Mouse (Mus musculus) frontal cortex, postnatal 36 days (tissue): ENCODE data around the gene Pir.

Source experiments
- DNase-seq, 2 experiments: peaks; one replicate each; pipeline ENCODE4 v3.0.0; 2022; ENCODE audit warnings: low spot score in 2 of 2

Gene Pir

GRCm38 (mm10) chrX:164338591-164338990 lies 69.4 kb downstream of the Pir start:
- no peak for DNase-seq

GRCm38 (mm10) chrX:164345359-164345938 lies 76.3 kb downstream of the Pir start:
- DNase-seq: no peak

- DNase-seq: no peak
Measured at GRCm38 (mm10) chrX:164348937-164349336, 79.8 kb downstream of the Pir start.

DNA sequence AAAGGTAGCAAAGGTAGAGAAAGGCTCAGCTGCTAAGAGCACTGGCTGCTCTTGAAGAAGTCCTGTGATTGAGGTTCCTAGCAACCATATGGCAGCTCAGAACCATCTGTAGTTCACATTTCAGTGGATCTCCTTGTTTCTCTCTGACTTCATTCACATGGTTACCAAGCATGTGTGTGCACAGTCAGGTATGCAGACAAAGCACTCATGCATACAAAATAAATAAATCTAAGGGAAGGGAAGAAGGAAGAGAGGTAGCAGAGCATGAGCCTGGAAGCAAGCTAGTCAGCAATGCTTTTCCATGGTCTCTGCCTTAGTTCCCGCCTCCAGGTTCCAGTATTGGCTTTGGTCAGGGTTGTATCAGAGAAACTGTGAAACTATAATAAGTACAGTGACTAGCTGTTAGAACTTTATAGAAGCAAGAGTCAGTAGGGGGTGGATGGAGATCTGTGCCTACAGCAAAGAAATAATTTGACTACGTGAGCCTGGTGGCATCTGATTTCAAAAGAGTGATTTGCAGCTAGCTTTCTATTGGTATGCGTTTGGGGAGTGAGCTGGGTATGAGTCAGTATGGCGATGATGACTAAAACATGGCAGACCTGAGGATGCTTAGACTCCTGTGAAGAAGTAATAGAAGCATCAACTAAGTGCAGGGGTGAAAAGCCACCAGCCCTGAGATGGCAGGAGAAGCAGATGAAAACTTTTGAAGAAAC lies 96.1 kb downstream of the Pir start:
- no peak for DNase-seq

DNA sequence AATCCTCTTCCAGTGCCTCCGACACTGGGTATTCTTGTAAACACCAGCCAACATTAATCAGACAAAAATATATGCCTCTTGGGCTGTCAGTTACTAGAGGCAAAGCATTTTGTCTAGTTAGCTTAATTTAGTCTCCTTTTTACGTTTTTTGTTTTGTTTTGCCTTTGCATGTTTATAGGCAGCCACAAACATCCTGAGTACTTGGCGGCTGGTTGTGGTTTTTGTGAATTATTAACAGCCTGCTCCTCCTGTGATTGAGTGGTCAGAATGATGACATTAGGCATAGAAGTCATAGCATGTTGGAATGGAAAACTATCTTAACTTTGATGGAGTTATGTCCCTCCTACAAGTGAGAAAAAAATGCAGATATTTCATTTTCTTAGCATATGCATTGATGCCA lies 101.4 kb downstream of the Pir start:
- DNase-seq: no peak

DNA sequence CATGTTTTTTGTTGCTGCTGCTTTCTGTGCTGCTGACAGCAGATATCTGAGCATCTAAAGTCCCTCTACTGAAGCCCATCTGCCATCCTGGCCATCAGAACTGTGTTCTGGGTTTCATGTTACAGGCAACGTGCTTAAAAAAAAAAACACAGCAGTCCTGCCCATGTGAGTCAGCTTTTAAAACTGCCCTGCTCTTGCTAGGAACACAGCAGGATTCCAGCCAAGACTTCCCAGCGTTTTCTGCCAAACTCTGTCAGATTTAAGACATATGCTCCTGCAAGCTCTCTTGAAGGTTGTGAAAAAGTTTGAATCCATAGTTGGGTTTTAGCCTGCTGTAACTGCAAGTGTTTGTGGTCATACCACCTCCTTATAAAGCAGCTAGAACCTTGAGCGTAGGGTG lies 103.9 kb downstream of the Pir start, which contains the start of gene Vegfd:
TSS of gene Vegfd (plus strand) at position 298 of the 400 bp plus-strand sequence.
- peak; percentile 24 to 63 for DNase-seq

DNA sequence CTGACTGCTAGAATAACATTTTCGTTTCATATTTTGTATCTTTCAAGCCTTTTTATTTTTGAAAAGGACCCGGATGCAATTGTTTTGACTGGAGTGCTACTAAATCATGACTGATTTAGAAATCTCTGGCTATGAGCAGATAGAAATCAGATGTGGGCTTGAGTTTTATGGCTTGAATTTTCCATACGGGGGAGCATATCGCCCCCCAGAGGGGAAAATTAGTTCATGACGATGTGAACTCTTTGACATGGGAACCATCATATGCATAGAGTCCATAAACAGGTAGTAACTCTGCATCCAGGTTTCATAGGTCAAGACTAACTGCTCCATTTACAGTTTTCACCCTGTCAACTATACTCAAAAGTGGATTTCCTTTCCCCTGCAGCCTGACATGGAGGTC lies 105.4 kb downstream of the Pir start:
- DNase-seq: no peak

DNA sequence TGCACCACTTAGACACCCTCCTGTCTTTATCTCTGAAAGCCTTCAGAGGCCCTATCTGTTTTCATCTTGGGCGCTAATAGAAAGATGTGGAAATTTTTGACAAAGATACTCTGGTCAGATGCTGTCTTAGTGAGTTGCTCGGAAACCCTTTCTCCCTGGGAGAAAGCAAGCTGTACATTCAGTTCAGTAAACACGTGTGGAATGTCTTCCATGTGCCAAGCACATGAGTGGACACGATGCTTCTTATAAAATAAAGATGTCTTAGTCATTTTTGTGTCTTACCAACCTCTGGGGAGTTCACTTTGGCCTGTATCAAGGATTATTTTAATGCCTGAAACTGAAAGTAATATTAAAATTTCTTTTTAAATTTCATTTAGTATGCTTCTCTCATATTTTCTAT lies 110.5 kb downstream of the Pir start:
- DNase-seq: no peak

DNA sequence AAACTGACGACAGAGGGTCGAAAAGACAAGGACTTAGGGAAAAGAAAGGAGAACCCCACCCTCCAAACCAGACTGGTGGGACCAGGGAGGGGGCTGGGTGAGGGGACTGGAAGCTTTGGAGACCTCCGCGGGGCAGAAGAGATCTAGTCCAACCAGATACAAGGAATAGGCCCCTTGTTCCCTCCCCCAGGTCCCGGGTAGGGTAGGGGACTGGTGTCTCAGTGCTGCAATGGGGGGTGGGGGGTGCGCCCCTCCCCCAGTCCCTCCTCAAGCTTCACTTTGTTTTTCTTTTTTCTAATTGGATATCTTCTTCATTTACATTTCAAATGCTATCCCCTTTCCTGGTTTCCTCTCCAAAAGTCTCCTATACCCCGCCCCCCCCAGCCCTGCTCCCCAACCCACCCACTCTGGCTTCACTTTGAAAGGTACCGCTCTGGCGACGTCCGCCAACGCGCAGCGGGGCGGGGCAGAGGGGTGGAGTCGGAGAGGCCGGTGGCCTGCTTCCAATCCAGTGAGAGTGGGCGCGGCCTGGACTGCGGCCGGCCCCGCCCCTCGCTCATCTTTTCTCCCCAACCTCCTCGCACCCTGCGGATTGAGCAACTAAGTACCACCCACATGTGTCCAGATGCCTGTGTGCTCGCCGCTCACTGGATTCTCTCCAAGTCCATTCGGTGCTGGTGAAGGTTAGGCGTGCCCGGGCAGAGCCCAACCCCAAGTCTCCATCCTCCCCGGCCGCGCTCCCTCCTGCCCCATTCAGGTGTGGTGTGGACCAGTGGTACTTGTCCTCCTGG lies 112.6 kb downstream of the Pir start:
- peak; percentile 55 to 65 for DNase-seq

GRCm38 (mm10) chrX:164394091-164394490 lies 124.9 kb downstream of the Pir start:
- DNase-seq: no peak

GRCm38 (mm10) chrX:164398456-164398855 lies 129.3 kb downstream of the Pir start:
- DNase-seq: peak in 1 of 2 experiments; percentile 45

- DNase-seq: no peak
Measured at GRCm38 (mm10) chrX:164405080-164405649, 136.0 kb downstream of the Pir start.

- no peak for DNase-seq
Measured at GRCm38 (mm10) chrX:164406133-164407022, 137.2 kb downstream of the Pir start.

GRCm38 (mm10) chrX:164408301-164408927 lies 139.2 kb downstream of the Pir start:
- DNase-seq: no peak

DNA sequence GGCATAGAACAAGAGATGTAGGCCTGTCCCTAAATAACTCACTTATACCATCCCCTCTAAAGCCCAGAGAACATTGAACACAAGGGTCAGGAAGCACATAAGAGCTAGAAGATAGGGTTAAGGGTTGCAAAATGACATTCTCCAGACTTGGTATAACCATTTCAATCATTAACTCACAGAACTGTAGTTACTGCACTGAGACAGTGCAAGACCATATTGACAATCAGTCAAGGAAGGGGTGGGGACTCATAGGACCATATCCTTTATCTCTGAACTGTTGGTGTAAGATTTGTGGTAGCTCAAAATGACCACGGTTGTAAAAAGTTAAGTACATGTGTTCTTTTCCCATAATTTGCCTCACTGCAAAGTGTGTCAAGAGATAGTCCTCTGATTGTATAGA lies 141.4 kb downstream of the Pir start:
- DNase-seq: no peak

DNA sequence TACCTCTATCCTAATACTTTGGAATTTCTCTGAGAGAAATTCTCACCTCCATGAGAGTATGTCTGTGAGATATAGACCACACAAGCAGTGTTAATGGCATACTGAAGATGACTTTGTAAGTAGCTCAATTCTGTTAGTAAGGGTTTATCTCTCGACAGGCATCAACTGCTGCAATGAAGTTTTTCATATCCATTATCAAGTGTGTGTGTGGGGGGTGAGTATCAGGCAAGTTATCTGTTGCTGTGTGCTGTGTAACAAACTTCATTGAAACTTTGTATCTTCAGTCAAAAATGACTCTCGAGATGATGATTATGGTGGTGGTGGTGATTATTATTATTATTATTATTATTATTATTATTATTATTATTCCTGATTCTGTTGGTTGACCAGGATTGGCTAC lies 147.6 kb downstream of the Pir start:
- DNase-seq: no peak

GRCm38 (mm10) chrX:164418008-164418407 lies 148.8 kb downstream of the Pir start:
- DNase-seq: no peak

GRCm38 (mm10) chrX:164419471-164419939 lies 150.3 kb downstream of the Pir start, which contains the start of gene Piga:
Gene Piga, plus strand, starts transcription at chrX:164419787.
- DNase-seq: peak; percentile 87 to 95

DNA sequence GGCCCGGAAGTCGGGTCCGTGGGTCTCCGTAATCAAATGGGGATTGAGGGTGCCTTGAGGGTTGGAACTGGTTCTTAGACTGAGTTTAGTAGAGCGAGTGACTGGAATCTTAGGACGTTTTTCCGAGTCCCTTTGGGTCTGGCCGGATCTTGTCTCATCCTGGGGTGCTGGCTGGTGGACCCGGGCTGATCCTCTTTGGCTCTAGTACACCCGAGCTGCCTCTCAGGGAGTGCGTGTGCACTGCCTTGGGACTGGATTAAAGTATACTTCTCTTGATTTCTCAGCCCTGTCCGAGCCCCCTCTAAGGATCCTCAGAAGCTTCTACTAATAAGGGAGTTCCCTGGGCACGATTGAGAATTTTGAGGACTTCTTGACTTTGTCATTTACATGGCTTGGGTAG lies 150.8 kb downstream of the Pir start:
- DNase-seq: no peak

DNA sequence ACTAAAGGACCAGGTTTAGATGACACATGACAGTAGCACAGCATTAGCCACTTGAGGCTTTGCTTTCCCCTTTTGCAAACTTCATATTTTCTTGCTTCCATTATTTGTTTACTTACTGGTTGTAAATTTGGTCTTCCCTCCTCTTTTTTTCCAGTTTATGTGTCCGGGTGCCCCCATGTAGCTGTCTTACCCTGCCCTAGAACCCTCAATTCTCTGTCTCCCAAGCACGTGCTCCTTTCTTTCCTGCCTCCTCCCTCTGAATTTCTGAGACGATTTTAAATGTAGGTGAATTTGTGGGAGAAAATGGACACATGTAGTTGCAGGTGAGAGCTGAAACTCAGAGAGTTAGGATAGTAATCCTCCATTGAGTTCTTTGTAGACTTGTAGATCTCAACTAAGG lies 151.3 kb downstream of the Pir start:
- DNase-seq: no peak
